Comparison of ENCODE assay signal across 16 mouse cellular contexts in genomic region chr14:99060616-99061015, GRCm38 (mm10). TPM values are rescaled to one million over a fixed set of nuclear protein-coding genes. Genes with fewer than 3 reads are reported as not detected.
DNase-seq lines count a peak whose midpoint lies in the region; ATAC-seq lines count a peak whose summit lies in the region.
"Had no signal": no experiment of that assay in that cellular context is flagged by ENCODE, and none has a peak within 500 bp of the region (broad histone marks: within the 10 kb centered on the region; RNA-seq: fewer than 3 reads in every experiment).

No protein-coding gene starts in this region.

- H3K4me1 ChIP-seq in forebrain, embryonic 15.5 days, result no peaks in the 10 kb centered on the region
- no peaks in the 10 kb centered on the region for H3K4me1 ChIP-seq in forebrain, embryonic 10.5 days
- no peaks in the 10 kb centered on the region for H3K4me1 ChIP-seq in midbrain, embryonic 13.5 days (replicated peaks)
- no peaks in the 10 kb centered on the region for H3K4me1 ChIP-seq in midbrain, embryonic 15.5 days
- H3K4me1 ChIP-seq in hindbrain, embryonic 13.5 days (replicated peaks), result no peaks in the 10 kb centered on the region
- H3K4me1 ChIP-seq: heart, embryonic 15.5 days; midbrain, embryonic 12.5 days; neural tube, embryonic 12.5 days had no signal

- H3K36me3 ChIP-seq in forebrain, embryonic 15.5 days, result 0 out of 2 replicates have a peak, but pooled peaks cover 5% of the 10 kb centered on the region
- H3K36me3 ChIP-seq in forebrain, embryonic 10.5 days (replicated peaks), result peaks cover 87% of the 10 kb centered on the region
- H3K36me3 ChIP-seq in midbrain, embryonic 13.5 days, result peaks cover 31% of the 10 kb centered on the region
- no peaks in the 10 kb centered on the region for H3K36me3 ChIP-seq in midbrain, embryonic 15.5 days (replicated peaks)
- H3K36me3 ChIP-seq in hindbrain, embryonic 13.5 days, result peaks cover 22% of the 10 kb centered on the region

- peak overlapping the region; percentile 35 for H3K4me2 ChIP-seq in forebrain, embryonic 15.5 days (replicated peaks)
- no peak overlapping the region for H3K4me2 ChIP-seq in midbrain, embryonic 13.5 days (replicated peaks)
- no peak overlapping the region for H3K4me2 ChIP-seq in midbrain, embryonic 15.5 days
- no peak overlapping the region for H3K4me2 ChIP-seq in hindbrain, embryonic 13.5 days
- H3K4me2 ChIP-seq: heart, embryonic 15.5 days; lung, embryonic 14.5 days; midbrain, embryonic 12.5 days; neural tube, embryonic 12.5 days had no signal

- no peak for DNase-seq in forebrain, embryonic 10.5 days (ENCODE audit: extremely low spot score, low spot score)
- peak; percentile 44 to 53 for DNase-seq in layer of hippocampus, adult 8-10 months (ENCODE audit: low spot score in 2 of 2)
- DNase-seq in telencephalon, adult 2 months (ENCODE audit: low read depth, low spot score), result peak; percentile 48
- DNase-seq: embryo, embryonic 11 days; kidney, adult 2 months; kidney, postnatal 4 days; lung, embryonic 14.5 days had no signal

- H3K9ac ChIP-seq in forebrain, embryonic 15.5 days (replicated peaks), result 0 out of 2 replicates have a peak overlapping the region, but pooled peaks have one; percentile 28
- H3K9ac ChIP-seq in midbrain, embryonic 13.5 days (replicated peaks), result 0 out of 2 replicates have a peak overlapping the region, but pooled peaks have one; percentile 1
- no peak overlapping the region for H3K9ac ChIP-seq in midbrain, embryonic 15.5 days
- H3K9ac ChIP-seq in hindbrain, embryonic 13.5 days, result no peak overlapping the region
- H3K9ac ChIP-seq: heart, embryonic 15.5 days; lung, embryonic 14.5 days; midbrain, embryonic 12.5 days; neural tube, embryonic 12.5 days had no signal

- H3K27me3 ChIP-seq in forebrain, embryonic 15.5 days, result no peaks in the 10 kb centered on the region
- no peaks in the 10 kb centered on the region for H3K27me3 ChIP-seq in forebrain, embryonic 10.5 days (ENCODE audit: poor library complexity, severe bottlenecking)
- H3K27me3 ChIP-seq in midbrain, embryonic 13.5 days, result no peaks in the 10 kb centered on the region
- no peaks in the 10 kb centered on the region for H3K27me3 ChIP-seq in midbrain, embryonic 15.5 days (replicated peaks)
- H3K27me3 ChIP-seq in hindbrain, embryonic 13.5 days, result no peaks in the 10 kb centered on the region
- H3K27me3 ChIP-seq: heart, embryonic 15.5 days; midbrain, embryonic 12.5 days; neural tube, embryonic 12.5 days had no signal

- ATAC-seq in forebrain, embryonic 15.5 days (replicated peaks), result peak; percentile 72; the same call in 1 of the 2 replicates
- no peak for ATAC-seq in midbrain, embryonic 13.5 days
- ATAC-seq in midbrain, embryonic 15.5 days (replicated peaks), result no peak
- no peak for ATAC-seq in hindbrain, embryonic 13.5 days (ENCODE audit: low FRiP score)
- ATAC-seq: activated CD4-positive, CD25-positive, alpha-beta regulatory T cell, adult 4 months; hindbrain, embryonic 16.5 days had no signal

- 80% methylated on average over 12 of the region's 12 CpGs for WGBS in forebrain, embryonic 15.5 days
- 94% methylated on average over 12 of the region's 12 CpGs for WGBS in forebrain, embryonic 10.5 days
- 94% methylated on average over 12 of the region's 12 CpGs for WGBS in midbrain, embryonic 13.5 days
- WGBS in midbrain, embryonic 15.5 days, result 88% methylated on average over 12 of the region's 12 CpGs
- WGBS in hindbrain, embryonic 13.5 days, result 90% methylated on average over 12 of the region's 12 CpGs

- H3K27ac ChIP-seq in forebrain, embryonic 15.5 days (replicated peaks), result 0 out of 2 replicates have a peak overlapping the region, but pooled peaks have one; percentile 40
- H3K27ac ChIP-seq in forebrain, embryonic 10.5 days, result no peak overlapping the region
- H3K27ac ChIP-seq in midbrain, embryonic 13.5 days, result no peak overlapping the region
- no peak overlapping the region for H3K27ac ChIP-seq in midbrain, embryonic 15.5 days
- H3K27ac ChIP-seq in hindbrain, embryonic 13.5 days, result no peak overlapping the region
- H3K27ac ChIP-seq: heart, embryonic 15.5 days; midbrain, embryonic 12.5 days; neural tube, embryonic 12.5 days had no signal

- no peaks in the 10 kb centered on the region for H3K9me3 ChIP-seq in forebrain, embryonic 15.5 days
- H3K9me3 ChIP-seq in forebrain, embryonic 10.5 days, result no peaks in the 10 kb centered on the region
- H3K9me3 ChIP-seq in midbrain, embryonic 13.5 days, result no peaks in the 10 kb centered on the region
- H3K9me3 ChIP-seq in midbrain, embryonic 15.5 days, result no peaks in the 10 kb centered on the region
- no peaks in the 10 kb centered on the region for H3K9me3 ChIP-seq in hindbrain, embryonic 13.5 days
- H3K9me3 ChIP-seq: heart, embryonic 15.5 days; midbrain, embryonic 12.5 days; neural tube, embryonic 12.5 days had no signal

- peak overlapping the region; percentile 20 for H3K4me3 ChIP-seq in forebrain, embryonic 15.5 days
- H3K4me3 ChIP-seq in forebrain, embryonic 10.5 days, result no peak overlapping the region
- H3K4me3 ChIP-seq in midbrain, embryonic 13.5 days (replicated peaks), result no peak overlapping the region
- no peak overlapping the region for H3K4me3 ChIP-seq in midbrain, embryonic 15.5 days
- H3K4me3 ChIP-seq in hindbrain, embryonic 13.5 days, result no peak overlapping the region
- H3K4me3 ChIP-seq: heart, embryonic 15.5 days; midbrain, embryonic 12.5 days; neural tube, embryonic 12.5 days had no signal

RNA-seq across cellular contexts. Expression of gene Bora, which starts 14.6 kb away (rescaled TPM):
- polyA plus RNA-seq in forebrain, embryonic 15.5 days (2015; fragmentation: Nextera tagmentation; extraction: Ambion mirVana), result 26.1 and 27.9 TPM in 2 replicates
- polyA plus RNA-seq in forebrain, embryonic 10.5 days (2016; fragmentation: Nextera tagmentation; extraction: Ambion mirVana), result 93.2 and 95.5 TPM in 2 replicates
- polyA plus RNA-seq in midbrain, embryonic 13.5 days (2015; fragmentation: Nextera tagmentation; extraction: Ambion mirVana), result 27.0 and 31.6 TPM in 2 replicates
- polyA plus RNA-seq in midbrain, embryonic 15.5 days (2015; fragmentation: Nextera tagmentation; extraction: Ambion mirVana), result 12.8 and 13.7 TPM in 2 replicates
- total RNA-seq in layer of hippocampus, adult 8-10 months (2022), result 1 to 10 TPM; 2.0 to 3.6 (median 2.1) TPM
- polyA plus RNA-seq in hindbrain, embryonic 13.5 days (2015; fragmentation: Nextera tagmentation; extraction: Ambion mirVana), result 18.7 and 21.5 TPM in 2 replicates

RNA-seq across cellular contexts. Expression of gene Mzt1, which starts 14.7 kb away (rescaled TPM):
- 125 and 128 TPM in 2 replicates for polyA plus RNA-seq in forebrain, embryonic 15.5 days (2015; fragmentation: Nextera tagmentation; extraction: Ambion mirVana)
- polyA plus RNA-seq in forebrain, embryonic 10.5 days (2016; fragmentation: Nextera tagmentation; extraction: Ambion mirVana), result 96.5 and 109 TPM in 2 replicates
- 134 and 147 TPM in 2 replicates for polyA plus RNA-seq in midbrain, embryonic 13.5 days (2015; fragmentation: Nextera tagmentation; extraction: Ambion mirVana)
- 104 and 113 TPM in 2 replicates for polyA plus RNA-seq in midbrain, embryonic 15.5 days (2015; fragmentation: Nextera tagmentation; extraction: Ambion mirVana)
- total RNA-seq in layer of hippocampus, adult 8-10 months (2022), result 10 to 100 TPM; 56.2 to 72.0 (median 64.8) TPM
- 125 and 127 TPM in 2 replicates for polyA plus RNA-seq in hindbrain, embryonic 13.5 days (2015; fragmentation: Nextera tagmentation; extraction: Ambion mirVana)

RNA-seq across cellular contexts. Expression of gene Pibf1, which starts 38.6 kb away (rescaled TPM):
- 19.6 and 22.2 TPM in 2 replicates for polyA plus RNA-seq in forebrain, embryonic 15.5 days (2015; fragmentation: Nextera tagmentation; extraction: Ambion mirVana)
- polyA plus RNA-seq in forebrain, embryonic 10.5 days (2016; fragmentation: Nextera tagmentation; extraction: Ambion mirVana), result 20.3 and 22.1 TPM in 2 replicates
- polyA plus RNA-seq in midbrain, embryonic 13.5 days (2015; fragmentation: Nextera tagmentation; extraction: Ambion mirVana), result 19.7 and 21.2 TPM in 2 replicates
- polyA plus RNA-seq in midbrain, embryonic 15.5 days (2015; fragmentation: Nextera tagmentation; extraction: Ambion mirVana), result 15.8 and 17.4 TPM in 2 replicates
- total RNA-seq in layer of hippocampus, adult 8-10 months (2022), result 10 to 100 TPM; 13.3 to 17.2 (median 14.5) TPM
- polyA plus RNA-seq in hindbrain, embryonic 13.5 days (2015; fragmentation: Nextera tagmentation; extraction: Ambion mirVana), result 17.6 and 19.8 TPM in 2 replicates

RNA-seq across cellular contexts. Expression of gene Dis3, which starts 39.0 kb away (rescaled TPM):
- polyA plus RNA-seq in forebrain, embryonic 15.5 days (2015; fragmentation: Nextera tagmentation; extraction: Ambion mirVana), result 24.7 and 28.5 TPM in 2 replicates
- polyA plus RNA-seq in forebrain, embryonic 10.5 days (2016; fragmentation: Nextera tagmentation; extraction: Ambion mirVana), result 44.0 TPM in 2 replicates
- polyA plus RNA-seq in midbrain, embryonic 13.5 days (2015; fragmentation: Nextera tagmentation; extraction: Ambion mirVana), result 25.9 and 27.7 TPM in 2 replicates
- polyA plus RNA-seq in midbrain, embryonic 15.5 days (2015; fragmentation: Nextera tagmentation; extraction: Ambion mirVana), result 20.8 and 22.5 TPM in 2 replicates
- total RNA-seq in layer of hippocampus, adult 8-10 months (2022), result 10 to 100 TPM; 16.4 to 24.8 (median 18.4) TPM
- polyA plus RNA-seq in hindbrain, embryonic 13.5 days (2015; fragmentation: Nextera tagmentation; extraction: Ambion mirVana), result 20.5 and 26.3 TPM in 2 replicates

Comparison
In these comparisons a context has a peak if more than half of its experiments do, and no peak if none do; other contexts are left out.
1. H3K9ac ChIP-seq: peak in forebrain, embryonic 15.5 days (single experiment) and midbrain, embryonic 13.5 days (single experiment); none in midbrain, embryonic 15.5 days (single experiment) and hindbrain, embryonic 13.5 days (single experiment).